Mouse (Mus musculus) CD4-positive, CD25-positive, alpha-beta regulatory T cell, adult 9 weeks (primary cell): ENCODE measurements around the gene Ankrd28. TPM values are rescaled to one million over a fixed set of nuclear protein-coding genes. Genes with fewer than 3 reads are reported as not detected.

ENCODE experiments used
- polyA plus RNA-seq: library from polyadenylated mRNA; unstranded; fragments of 100-300 nt; shearing (Covaris generic); gene quantifications from one replicate; pipeline ENCODE4 v1.2.1, GENCODE M21; 2017

Gene Ankrd28
- 11.5 TPM for polyA plus RNA-seq

GRCm38 (mm10) chr14:31830571-31831369 lies at the start of gene Ankrd28:
TSS of gene Ankrd28 (minus strand) at chr14:31830651.

Other genes with a start within 250 kb of the Ankrd28 start
- gene Colq, start 239.3 kb downstream of the Ankrd28 start, polyA plus RNA-seq, result 12.7 TPM
- gene Gm49387, start 189.8 kb downstream of the Ankrd28 start, polyA plus RNA-seq, result not detected
- 28.1 TPM for gene Btd, start 189.6 kb downstream of the Ankrd28 start, polyA plus RNA-seq
- gene Hacl1, start 189.4 kb downstream of the Ankrd28 start, polyA plus RNA-seq, result 37.0 TPM
- gene Galnt15, start 198.3 kb upstream of the Ankrd28 start, polyA plus RNA-seq, result not detected